Mouse (Mus musculus) liver, adult (tissue): ENCODE results near the gene Grid1.

Experiments
- GATA4 ChIP-seq: IDR thresholded peaks from 2 replicates; pipeline ENCODE4 v1.6.1; 2014; ENCODE audit warnings: mild to moderate bottlenecking, low read length; ENCODE audit not compliant: insufficient replicate concordance

Grid1 gene

GRCm38 (mm10) chr14:35365177-35365944 lies 545.5 kb downstream of the Grid1 start:
- no peak for TF ChIP-seq GATA4

GRCm38 (mm10) chr14:35374374-35374773 lies 554.5 kb downstream of the Grid1 start:
- no peak for TF ChIP-seq GATA4

GRCm38 (mm10) chr14:35393591-35393990 lies 573.7 kb downstream of the Grid1 start:
- TF ChIP-seq GATA4 = no peak

DNA sequence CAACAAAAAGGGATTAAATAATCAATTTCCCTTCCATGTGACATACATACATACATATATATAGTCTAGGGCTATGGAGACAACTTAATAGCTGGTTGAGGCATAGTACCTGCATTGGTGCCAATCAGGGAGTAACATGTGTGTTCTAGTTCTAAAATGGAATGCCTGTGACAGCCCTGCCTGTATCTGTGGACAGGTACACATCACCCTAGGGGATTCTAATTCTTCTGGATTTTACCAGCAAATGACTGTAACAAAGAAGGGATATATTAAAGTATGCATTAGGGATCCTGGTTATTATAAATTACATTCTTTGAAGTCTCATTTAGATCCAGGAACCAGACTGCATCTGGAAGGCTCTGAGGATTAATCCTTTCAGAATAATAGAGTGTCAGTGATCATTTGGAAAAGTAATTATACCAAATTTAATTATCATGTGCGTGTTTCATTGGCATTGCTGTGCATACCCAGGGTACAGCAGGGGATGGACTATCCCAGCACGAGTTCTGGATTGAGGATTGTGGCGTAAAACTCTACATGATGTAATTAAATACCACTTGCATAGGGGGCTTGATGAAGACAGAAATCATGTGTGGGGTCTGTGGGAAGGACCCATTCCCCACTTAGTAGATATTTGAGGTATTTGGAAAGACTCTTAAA lies 584.5 kb downstream of the Grid1 start:
- TF ChIP-seq GATA4 = no peak

GRCm38 (mm10) chr14:35430259-35430658 lies 610.4 kb downstream of the Grid1 start:
- TF ChIP-seq GATA4 = no peak

DNA sequence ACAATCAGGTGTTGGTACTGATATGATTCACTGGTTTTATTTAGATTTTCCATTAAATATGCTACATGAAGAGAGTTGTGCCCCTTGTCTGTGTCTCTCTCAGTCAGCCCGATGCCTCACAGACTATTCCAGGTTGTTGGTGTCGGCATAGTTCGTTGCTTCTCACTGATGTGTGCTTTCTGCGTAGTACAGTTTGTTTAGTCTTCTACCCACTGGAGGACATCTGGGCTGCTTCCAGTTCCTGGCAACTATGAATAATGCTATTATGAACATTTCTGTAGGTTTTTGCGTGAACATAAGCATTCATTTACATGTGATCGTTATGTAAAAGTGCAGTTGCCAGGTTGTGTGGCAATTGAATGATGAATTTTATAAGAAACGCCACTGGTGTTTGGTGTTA lies 633.8 kb downstream of the Grid1 start:
- no peak for TF ChIP-seq GATA4

GRCm38 (mm10) chr14:35468254-35468653 lies 648.3 kb downstream of the Grid1 start:
- no peak for TF ChIP-seq GATA4

GRCm38 (mm10) chr14:35486017-35486416 lies 666.1 kb downstream of the Grid1 start:
- TF ChIP-seq GATA4 = no peak

GRCm38 (mm10) chr14:35502324-35502723 lies 682.4 kb downstream of the Grid1 start:
- no peak for TF ChIP-seq GATA4

GRCm38 (mm10) chr14:35519402-35519801 lies 699.5 kb downstream of the Grid1 start:
- TF ChIP-seq GATA4 = no peak

GRCm38 (mm10) chr14:35538835-35539234 lies 718.9 kb downstream of the Grid1 start:
- TF ChIP-seq GATA4 = no peak

DNA sequence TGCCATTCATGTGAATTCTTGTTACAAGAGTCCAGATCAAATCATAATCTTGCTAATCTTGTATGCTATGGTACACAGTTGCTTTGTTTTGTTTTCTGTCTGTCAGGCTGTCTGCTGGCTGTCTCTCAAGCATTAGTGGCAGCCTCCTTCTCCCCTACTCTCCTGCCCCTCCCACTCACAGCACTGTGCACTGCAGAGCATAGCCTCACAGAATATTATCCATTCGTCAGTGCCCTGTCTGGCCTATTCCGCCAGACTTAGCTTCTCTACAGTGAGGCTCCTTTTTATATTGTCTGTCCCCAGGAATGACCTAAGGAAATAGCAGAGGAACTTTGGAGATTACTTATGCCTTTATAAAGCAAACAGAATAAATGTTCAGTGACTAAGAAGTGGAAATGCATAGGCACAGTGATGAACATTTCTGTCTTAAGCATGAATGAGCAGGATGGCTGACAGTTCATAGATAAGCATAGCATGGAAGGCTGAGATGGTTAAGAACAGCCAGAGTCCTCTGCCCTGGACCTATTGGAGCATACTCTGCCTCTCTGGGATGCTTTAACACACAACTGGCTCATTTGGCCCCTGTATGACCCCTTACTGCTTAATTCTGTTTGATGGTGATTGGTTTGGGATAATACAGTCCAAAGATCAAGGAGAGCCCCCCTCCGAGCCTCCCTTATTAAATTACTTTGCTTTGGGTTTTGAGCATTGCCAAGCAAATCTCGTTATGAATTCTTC lies 721.5 kb downstream of the Grid1 start:
- no peak for TF ChIP-seq GATA4

DNA sequence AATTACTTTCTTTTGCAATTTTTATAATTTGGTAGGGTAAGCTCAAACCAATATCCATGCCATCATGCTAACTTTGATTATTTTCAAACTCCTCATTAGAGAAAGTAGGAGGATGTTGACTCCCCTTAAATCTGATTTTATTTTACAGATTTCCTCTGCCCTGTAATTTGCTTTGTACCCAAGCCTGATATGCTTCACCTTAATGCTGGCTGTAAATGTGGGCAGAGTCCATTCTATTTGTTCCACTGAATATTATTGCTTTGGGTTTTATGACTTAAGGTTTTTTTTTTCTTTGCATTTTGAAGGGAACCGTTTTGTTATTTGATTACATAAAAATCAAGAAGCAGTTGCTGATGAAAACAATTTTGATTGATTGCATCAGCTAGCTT lies 722.1 kb downstream of the Grid1 start:
- no peak for TF ChIP-seq GATA4

- TF ChIP-seq GATA4 = no peak
These were observed 734.4 kb downstream of the Grid1 start for GRCm38 (mm10) chr14:35554288-35554687.

GRCm38 (mm10) chr14:35561244-35561893 lies 741.5 kb downstream of the Grid1 start:
- TF ChIP-seq GATA4 = no peak
